Mouse (Mus musculus) olfactory bulb, adult 2 months (tissue): ENCODE measurements around the gene Tcf7l2.

Experiments
- CTCF ChIP-seq: fragments of 200-500 bp; IDR thresholded peaks from 2 replicates; pipeline ENCODE4 v1.5.1; 2012; ENCODE audit warnings: low read depth, mild to moderate bottlenecking, low read length, moderate library complexity; ENCODE audit not compliant: insufficient read depth
- POLR2A ChIP-seq: fragments of 200-500 bp; IDR thresholded peaks from 2 replicates; pipeline ENCODE4 v1.6.1; 2012; ENCODE audit warnings: mild to moderate bottlenecking, low read depth, low read length, moderate library complexity; ENCODE audit not compliant: insufficient read depth

DNA sequence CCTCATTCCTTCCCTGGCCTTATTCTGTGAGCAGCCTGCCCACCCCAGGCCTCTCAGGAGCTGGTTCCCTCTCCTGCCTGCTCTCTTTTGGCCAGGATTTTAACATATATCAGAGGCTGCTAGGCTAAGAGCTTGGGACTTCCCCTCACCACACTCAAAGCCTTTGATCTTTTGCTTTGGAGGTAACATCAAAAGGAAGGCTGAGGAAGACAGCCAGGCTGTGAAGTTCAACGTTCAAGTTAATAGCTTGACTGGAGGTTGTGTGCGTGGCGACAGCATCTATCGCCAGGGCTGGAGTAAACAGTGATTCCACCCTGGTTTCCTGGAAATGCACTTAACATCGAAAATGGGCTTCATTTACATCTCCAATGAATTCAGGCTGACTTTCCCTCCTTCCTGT, 51.0 kb downstream of the Tcf7l2 start:
- TF ChIP-seq CTCF (no peak), POLR2A (no peak)
